Mouse (Mus musculus) spleen, postnatal 14 days (tissue): ENCODE results near the gene Etv6.

ENCODE experiments used
- DNase-seq, 2 experiments: peaks; one replicate each; pipeline ENCODE4 v3.0.0; 2021 to 2022; ENCODE audit warnings: low spot score in 2 of 2

The Etv6 gene

GRCm38 (mm10) chr6:134112753-134113152, 77.3 kb downstream of the Etv6 start:
- no peak for DNase-seq

- DNase-seq: no peak
These were observed 77.7 kb downstream of the Etv6 start for GRCm38 (mm10) chr6:134113168-134113567.

GRCm38 (mm10) chr6:134115219-134115968, 79.9 kb downstream of the Etv6 start:
- DNase-seq: no peak

- DNase-seq: no peak
These were observed 82.0 kb downstream of the Etv6 start for GRCm38 (mm10) chr6:134117380-134117938.

GRCm38 (mm10) chr6:134118506-134118905, 83.0 kb downstream of the Etv6 start:
- no peak for DNase-seq

- no peak for DNase-seq
These were observed 83.6 kb downstream of the Etv6 start for GRCm38 (mm10) chr6:134119136-134119535.

GRCm38 (mm10) chr6:134120227-134120626, 84.7 kb downstream of the Etv6 start:
- no peak for DNase-seq

- no peak for DNase-seq
These were observed 85.2 kb downstream of the Etv6 start for GRCm38 (mm10) chr6:134120712-134121111.

GRCm38 (mm10) chr6:134122945-134123344, 87.4 kb downstream of the Etv6 start:
- no peak for DNase-seq

GRCm38 (mm10) chr6:134123474-134123873, 88.0 kb downstream of the Etv6 start:
- DNase-seq: no peak

GRCm38 (mm10) chr6:134124256-134124655, 88.8 kb downstream of the Etv6 start:
- no peak for DNase-seq

- DNase-seq: no peak
These were observed 92.5 kb downstream of the Etv6 start for GRCm38 (mm10) chr6:134127996-134128395.

GRCm38 (mm10) chr6:134128594-134128993, 93.1 kb downstream of the Etv6 start:
- no peak for DNase-seq

- no peak for DNase-seq
These were observed 94.3 kb downstream of the Etv6 start for GRCm38 (mm10) chr6:134129848-134130247.

- DNase-seq: no peak
These were observed 95.3 kb downstream of the Etv6 start for GRCm38 (mm10) chr6:134130816-134131215.

- no peak for DNase-seq
These were observed 96.1 kb downstream of the Etv6 start for GRCm38 (mm10) chr6:134131601-134132000.

- DNase-seq: no peak
These were observed 98.3 kb downstream of the Etv6 start for GRCm38 (mm10) chr6:134133756-134134155.

GRCm38 (mm10) chr6:134134821-134135323, 99.4 kb downstream of the Etv6 start:
- no peak for DNase-seq

- no peak for DNase-seq
These were observed 100.8 kb downstream of the Etv6 start for GRCm38 (mm10) chr6:134136315-134136714.

GRCm38 (mm10) chr6:134139359-134139758, 103.9 kb downstream of the Etv6 start:
- no peak for DNase-seq

GRCm38 (mm10) chr6:134140718-134141615, 105.5 kb downstream of the Etv6 start:
- DNase-seq: no peak

- DNase-seq: no peak
These were observed 106.2 kb downstream of the Etv6 start for GRCm38 (mm10) chr6:134141616-134142165.
